Mouse (Mus musculus): ENCODE data around the gene Mapk8. TPM values are rescaled to one million over a fixed set of nuclear protein-coding genes. Genes with fewer than 3 reads are reported as not detected.

Gene Mapk8
- polyA plus RNA-seq, 1 experiment from 2014 or later: 31.9 TPM

GRCm38 (mm10) chr14:33330986-33331385 is 116.0 kb downstream of the Mapk8 start:
- TF ChIP-seq CTCF (IDR thresholded peaks at IDR 0.05): no peak
- in situ Hi-C loops (cut with MboI; ENCODE audit: low pct_unique_long_range_greater_than_20kb): no loop called here
- no peaks in the 10 kb centered on the region for H3K27me3 ChIP-seq
- CTCF ChIA-PET: no interaction called here
- DNase-seq (ENCODE audit: low read depth, low spot score): no peak
- ATAC-seq: no peak
- POLR2A ChIA-PET: no interaction called here

DNA sequence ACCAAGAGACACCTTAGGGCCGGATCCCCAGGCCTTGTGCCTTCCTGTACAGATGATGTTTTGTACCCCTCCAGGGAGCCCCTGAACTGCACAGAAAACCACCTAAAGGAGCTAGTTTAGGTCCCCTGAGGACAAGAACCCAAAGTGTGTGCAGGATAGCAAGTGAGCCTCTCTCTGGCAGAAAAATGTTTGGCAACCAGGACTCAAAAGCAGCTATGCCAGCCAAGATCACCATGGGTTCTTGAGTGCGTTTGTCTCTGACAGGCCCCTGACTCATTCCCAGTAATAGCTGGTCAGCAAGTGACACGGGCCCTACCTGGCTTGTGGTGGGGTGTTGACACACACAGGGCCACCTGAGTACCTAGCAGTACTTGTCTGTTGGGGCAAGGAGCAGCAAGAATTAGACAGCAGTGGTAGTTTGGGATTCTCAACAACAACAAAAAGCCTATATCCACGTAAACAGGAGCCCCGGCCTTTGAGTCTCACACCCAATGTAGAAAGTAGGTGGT is 117.6 kb downstream of the Mapk8 start:
- DNase-seq (ENCODE audit: low read depth, low spot score) (no peak), ATAC-seq (no peak)
- ChIA-PET CTCF (no interaction called here), POLR2A (no interaction called here)
- in situ Hi-C loops (cut with MboI; ENCODE audit: low pct_unique_long_range_greater_than_20kb): no loop called here
- no peaks in the 10 kb centered on the region for H3K27me3 ChIP-seq
- no peak for TF ChIP-seq CTCF (IDR thresholded peaks at IDR 0.05)

GRCm38 (mm10) chr14:33328369-33328768 is 118.6 kb downstream of the Mapk8 start:
- in situ Hi-C loops (cut with MboI; ENCODE audit: low pct_unique_long_range_greater_than_20kb): no loop called here
- no peak for ATAC-seq
- H3K27me3 ChIP-seq: no peaks in the 10 kb centered on the region
- DNase-seq (ENCODE audit: low read depth, low spot score): no peak
- ChIA-PET CTCF (no interaction called here), POLR2A (no interaction called here)
- no peak for TF ChIP-seq CTCF (IDR thresholded peaks at IDR 0.05)

Other genes with a start within 250 kb of the Mapk8 start
- gene Arhgap22, start 233.1 kb downstream of the Mapk8 start, polyA plus RNA-seq (2021): 11.1 TPM
- 0.03 TPM for gene Frmpd2, start 24.5 kb upstream of the Mapk8 start, polyA plus RNA-seq (2021)
- gene Ptpn20, start 142.0 kb upstream of the Mapk8 start, polyA plus RNA-seq (2021): not detected

Measured in Patski (cell line).